Mouse (Mus musculus) effector memory CD4-positive, alpha-beta T cell, adult 7 months (primary cell): Measurements from ENCODE around the gene Gspt2. TPM values are rescaled to one million over a fixed set of nuclear protein-coding genes. Genes with fewer than 3 reads are reported as not detected.

Experiments
- polyA plus RNA-seq: library from polyadenylated mRNA; unstranded; fragments of 100-300 nt; shearing (Covaris generic); gene quantifications from one replicate; pipeline ENCODE4 v1.2.1, GENCODE M21; 2017

The Gspt2 gene
- polyA plus RNA-seq: 2.5 TPM

GRCm38 (mm10) chrX:94635961-94636563 is at the start of gene Gspt2:
Gene Gspt2, plus strand, starts transcription at chrX:94636069.

Other genes starting within 250 kb of the Gspt2 start
- 6.4 TPM for gene Maged1, start 93.9 kb upstream of the Gspt2 start, polyA plus RNA-seq
- gene Zxdb, start 88.5 kb downstream of the Gspt2 start, polyA plus RNA-seq: 12.1 TPM